Mouse (Mus musculus) heart, embryonic 15.5 days (tissue): ENCODE measurements around the gene Sbf1. TPM values are rescaled to one million over a fixed set of nuclear protein-coding genes. Genes with fewer than 3 reads are reported as not detected.

Experiments
- ATAC-seq: fragments of 200-750 bp; cut with Nextera tagmentation; replicated peaks from 2 replicates; pipeline ENCODE4 v1.8.0; 2017; ENCODE audit warnings: low read depth, moderate TSS enrichment; ENCODE audit not compliant: insufficient number of reproducible peaks, insufficient read depth, low FRiP score
- H3K27ac ChIP-seq: fragments of 300-500 bp; sonication (generic); 2 replicates; pipeline ENCODE4 v1.5.1; 2015; ENCODE audit warnings: mild to moderate bottlenecking, inconsistent platforms
- H3K27me3 ChIP-seq: fragments of 300-500 bp; sonication (generic); 2 replicates; pipeline ENCODE4 v1.6.1; 2015; ENCODE audit warnings: inconsistent platforms
- H3K36me3 ChIP-seq: fragments of 300-500 bp; sonication (generic); 2 replicates; pipeline ENCODE4 v1.6.1; 2015; ENCODE audit warnings: mild to moderate bottlenecking, inconsistent platforms
- H3K4me1 ChIP-seq: fragments of 300-500 bp; sonication (generic); replicated peaks from 2 replicates; pipeline ENCODE4 v1.6.1; 2015; ENCODE audit warnings: inconsistent platforms
- H3K4me2 ChIP-seq: fragments of 300-500 bp; sonication (generic); 2 replicates; pipeline ENCODE4 v1.6.1; 2015; ENCODE audit warnings: inconsistent platforms, mild to moderate bottlenecking, moderate library complexity
- H3K4me3 ChIP-seq: fragments of 300-500 bp; sonication (generic); 2 replicates; pipeline ENCODE4 v1.5.1; 2015; ENCODE audit warnings: mild to moderate bottlenecking, inconsistent platforms
- H3K9ac ChIP-seq: fragments of 300-500 bp; sonication (generic); 2 replicates; pipeline ENCODE4 v1.6.1; 2015; ENCODE audit warnings: mild to moderate bottlenecking, inconsistent platforms
- H3K9me3 ChIP-seq: fragments of 300-500 bp; sonication (generic); replicated peaks from 2 replicates; pipeline ENCODE4 v1.6.1; 2016; ENCODE audit warnings: inconsistent platforms
- WGBS: fragments of 180-500 bp; shearing (Covaris S2); methylation state at CpG from one replicate; pipeline ENCODE4 v1.1.7; 2015; ENCODE audit warnings: mixed read lengths; 5-methylcytosine and 5-hydroxymethylcytosine counted together
- polyA plus RNA-seq: library from polyadenylated mRNA; unstranded; fragments of >200 nt; fragmentation: Nextera tagmentation; extraction: Ambion mirVana; gene quantifications from 2 replicates; pipeline ENCODE4 v1.2.1, GENCODE M21; 2015

The Sbf1 gene
- polyA plus RNA-seq, 1 experiment from 2014 or later: 27.5 TPM

- no peaks in the 10 kb centered on the region for H3K27me3 ChIP-seq
- no peak overlapping the region for H3K4me3 ChIP-seq
- H3K27ac ChIP-seq: no peak overlapping the region
- no peaks in the 10 kb centered on the region for H3K4me1 ChIP-seq
- no peaks in the 10 kb centered on the region for H3K36me3 ChIP-seq
- no peak overlapping the region for H3K4me2 ChIP-seq
- no peak overlapping the region for H3K9ac ChIP-seq
- no peak for ATAC-seq
- H3K9me3 ChIP-seq: no peaks in the 10 kb centered on the region
- 76% methylated on average over 3 of the region's 3 CpGs for WGBS
These were observed 28.2 kb upstream of the Sbf1 start for GRCm38 (mm10) chr15:89343325-89343724.

DNA sequence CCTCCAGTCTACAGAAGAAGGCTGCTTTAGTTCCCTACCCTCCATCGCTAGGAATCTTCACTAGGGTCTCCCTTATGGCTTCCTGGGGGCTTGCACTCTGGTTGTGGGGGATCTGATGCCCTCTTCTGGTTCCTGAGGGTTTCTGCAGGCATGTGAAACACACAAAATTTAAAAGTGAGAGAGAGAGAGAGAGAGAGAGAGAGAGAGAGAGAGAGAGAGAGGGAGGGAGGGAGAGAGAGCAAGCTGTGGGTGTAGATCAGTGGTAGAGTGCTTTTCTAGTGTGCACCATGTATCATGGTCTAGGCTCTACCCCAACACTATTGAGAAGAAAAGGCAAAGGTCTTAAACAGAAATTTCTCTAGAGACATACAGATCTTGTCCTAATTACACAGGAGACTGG is 26.6 kb upstream of the Sbf1 start:
- no peaks in the 10 kb centered on the region for H3K9me3 ChIP-seq
- H3K27ac ChIP-seq: no peak overlapping the region
- H3K36me3 ChIP-seq: no peaks in the 10 kb centered on the region
- H3K4me3 ChIP-seq: no peak overlapping the region
- H3K27me3 ChIP-seq: no peaks in the 10 kb centered on the region
- WGBS: 44% methylated on average over 1 of the region's 1 CpGs
- H3K4me2 ChIP-seq: no peak overlapping the region
- no peak overlapping the region for H3K9ac ChIP-seq
- ATAC-seq: no peak
- no peaks in the 10 kb centered on the region for H3K4me1 ChIP-seq

DNA sequence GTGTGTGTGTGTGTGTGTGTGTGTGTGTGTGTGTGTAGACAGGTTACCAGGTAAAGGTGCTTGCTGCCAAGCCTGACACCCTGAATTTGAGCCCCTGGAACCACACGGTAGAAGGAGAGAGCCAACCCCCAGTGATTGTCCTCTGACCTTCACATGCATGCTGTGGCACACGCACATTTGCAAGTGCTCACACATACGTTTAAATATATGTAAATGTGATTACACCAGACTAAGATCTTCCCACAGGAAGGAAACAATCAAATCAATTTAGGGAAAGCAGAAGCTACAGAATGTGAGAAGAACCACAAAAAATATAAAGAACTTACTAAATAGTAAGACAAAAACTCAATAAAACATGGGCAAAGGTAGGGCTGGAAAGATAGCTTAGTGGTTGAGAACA is 25.0 kb upstream of the Sbf1 start:
- H3K9me3 ChIP-seq: no peaks in the 10 kb centered on the region
- ATAC-seq: no peak

DNA sequence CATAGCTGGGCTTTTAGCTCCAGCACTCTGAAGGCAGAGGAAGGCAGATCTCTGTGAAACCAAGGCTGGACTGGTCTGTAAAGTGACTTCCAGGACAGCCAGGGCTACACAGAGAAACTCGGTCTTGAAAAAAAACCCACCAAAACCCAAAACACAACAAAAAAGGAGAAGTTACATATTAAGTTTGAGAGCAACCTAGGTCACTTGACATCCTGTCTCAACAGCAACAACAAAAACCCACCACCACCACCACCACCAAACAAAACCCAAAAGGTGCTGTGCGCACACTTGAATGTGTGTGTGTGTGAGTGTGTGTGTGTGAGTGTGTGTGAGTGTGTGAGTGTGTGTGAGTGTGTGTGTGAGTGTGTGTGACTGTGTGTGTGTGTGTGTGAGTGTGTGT is 24.6 kb upstream of the Sbf1 start:
- WGBS: 67% methylated on average over 2 of the region's 2 CpGs
- H3K36me3 ChIP-seq: no peaks in the 10 kb centered on the region
- H3K27me3 ChIP-seq: no peaks in the 10 kb centered on the region
- no peaks in the 10 kb centered on the region for H3K4me1 ChIP-seq
- H3K4me2 ChIP-seq: no peak overlapping the region
- no peak overlapping the region for H3K27ac ChIP-seq
- ATAC-seq: no peak
- H3K4me3 ChIP-seq: no peak overlapping the region
- H3K9me3 ChIP-seq: no peaks in the 10 kb centered on the region
- no peak overlapping the region for H3K9ac ChIP-seq

More for the DNA sequence above, 25.0 kb upstream of the Sbf1 start:
- no peak overlapping the region for H3K9ac ChIP-seq
- WGBS: 70% methylated on average over 3 of the region's 3 CpGs
- no peak overlapping the region for H3K27ac ChIP-seq
- no peak overlapping the region for H3K4me2 ChIP-seq
- no peak overlapping the region for H3K4me3 ChIP-seq
- no peaks in the 10 kb centered on the region for H3K4me1 ChIP-seq
- no peaks in the 10 kb centered on the region for H3K27me3 ChIP-seq
- no peaks in the 10 kb centered on the region for H3K36me3 ChIP-seq

- Histone ChIP-seq H3K4me3 (no peak overlapping the region), H3K27ac (no peak overlapping the region)
- 84% methylated on average over 14 of the region's 14 CpGs for WGBS
These were observed 21.3 kb upstream of the Sbf1 start for GRCm38 (mm10) chr15:89336422-89336821.

DNA sequence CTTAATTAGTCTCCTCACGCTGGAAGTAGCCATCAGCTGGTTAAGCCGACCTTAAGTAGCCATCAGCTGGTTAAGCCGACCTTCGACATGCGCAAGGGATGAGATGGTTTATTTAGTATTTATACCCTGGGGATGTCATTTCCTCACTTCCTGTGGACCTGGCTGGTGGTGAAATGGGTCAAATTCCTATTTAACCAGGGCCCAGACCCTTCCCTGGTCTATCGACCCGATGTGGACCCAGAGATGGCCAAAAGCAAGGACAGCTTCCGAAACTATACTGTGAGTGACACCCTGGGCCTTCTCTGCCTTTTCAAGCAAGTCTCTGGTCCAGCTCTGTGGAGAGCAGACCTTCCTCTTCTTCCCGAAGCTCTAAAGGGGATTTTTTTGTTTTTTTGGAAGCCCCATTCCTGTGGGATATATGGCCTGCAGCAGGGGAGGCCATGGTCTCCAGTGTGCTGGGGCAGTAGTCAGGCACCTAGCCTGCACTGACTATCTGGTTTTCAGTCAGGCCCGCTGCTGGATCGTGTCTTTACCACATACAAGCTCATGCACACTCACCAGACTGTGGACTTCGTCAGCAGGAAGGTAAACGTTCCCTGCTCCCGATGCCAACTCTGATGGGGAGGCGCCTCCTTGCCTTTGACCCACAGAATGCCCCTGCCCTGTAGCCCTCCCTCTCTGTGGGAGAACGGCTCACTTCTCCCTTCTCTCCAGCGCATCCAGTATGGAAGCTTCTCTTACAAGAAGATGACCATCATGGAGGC is 19.8 kb upstream of the Sbf1 start:
- no peaks in the 10 kb centered on the region for H3K27me3 ChIP-seq
- no peak overlapping the region for H3K27ac ChIP-seq
- H3K4me3 ChIP-seq: no peak overlapping the region
- H3K9ac ChIP-seq: no peak overlapping the region
- H3K4me2 ChIP-seq: no peak overlapping the region
- H3K4me1 ChIP-seq: no peaks in the 10 kb centered on the region
- no peaks in the 10 kb centered on the region for H3K9me3 ChIP-seq
- 81% methylated on average over 17 of the region's 17 CpGs for WGBS
- no peak for ATAC-seq
- H3K36me3 ChIP-seq: no peaks in the 10 kb centered on the region

More at GRCm38 (mm10) chr15:89336422-89336821, 21.3 kb upstream of the Sbf1 start:
- no peak for ATAC-seq
- no peak overlapping the region for H3K9ac ChIP-seq
- H3K27me3 ChIP-seq: no peaks in the 10 kb centered on the region
- no peak overlapping the region for H3K4me2 ChIP-seq
- no peaks in the 10 kb centered on the region for H3K36me3 ChIP-seq
- no peaks in the 10 kb centered on the region for H3K9me3 ChIP-seq
- H3K4me1 ChIP-seq: no peaks in the 10 kb centered on the region

DNA sequence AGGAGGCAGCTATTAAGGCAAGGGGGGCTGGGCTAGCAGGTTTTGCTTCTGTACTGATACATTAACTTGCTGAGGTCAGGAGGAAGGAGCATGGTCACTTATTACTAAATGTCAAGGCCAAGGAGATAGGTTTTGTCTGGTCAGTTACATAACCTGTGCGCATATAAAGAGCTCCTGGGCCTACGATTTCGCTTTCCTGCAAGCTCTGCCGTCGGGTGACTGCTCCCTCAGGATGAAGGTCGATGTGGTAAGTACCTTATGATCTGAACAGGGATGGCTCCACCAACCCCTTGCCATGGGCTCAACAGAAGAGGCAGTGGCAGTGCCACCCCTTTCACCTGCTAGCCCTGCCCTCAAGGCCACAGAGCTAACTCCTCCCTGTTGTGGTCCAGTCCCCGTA is 19.2 kb upstream of the Sbf1 start, which contains the start of gene Miox:
Gene Miox (plus strand): TSS at position 128 of the 400 bp plus-strand sequence.
- H3K36me3 ChIP-seq: no peaks in the 10 kb centered on the region
- no peak within 1 kb of the TSS for H3K4me2 ChIP-seq
- no peak within 1 kb of the TSS for H3K27ac ChIP-seq
- H3K4me3 ChIP-seq: no peak within 1 kb of the TSS
- H3K27me3 ChIP-seq: no peaks in the 10 kb centered on the region
- WGBS: 79% methylated on average over 7 of the region's 7 CpGs
- H3K9ac ChIP-seq: no peak within 1 kb of the TSS
- no peaks in the 10 kb centered on the region for H3K4me1 ChIP-seq
- H3K9me3 ChIP-seq: no peaks in the 10 kb centered on the region
- no peak for ATAC-seq

- H3K27me3 ChIP-seq: peaks cover 24% of the 10 kb centered on the region
- H3K27ac ChIP-seq: no peak overlapping the region
- no peak for ATAC-seq
- no peaks in the 10 kb centered on the region for H3K36me3 ChIP-seq
- no peak overlapping the region for H3K4me3 ChIP-seq
- H3K9ac ChIP-seq: no peak overlapping the region
- no peaks in the 10 kb centered on the region for H3K9me3 ChIP-seq
- H3K4me2 ChIP-seq: no peak overlapping the region
- WGBS: 52% methylated on average over 5 of the region's 5 CpGs
- peaks cover 7% of the 10 kb centered on the region; the same call in 1 of the 2 replicates for H3K4me1 ChIP-seq
These were observed 11.3 kb upstream of the Sbf1 start for GRCm38 (mm10) chr15:89326441-89326840.

DNA sequence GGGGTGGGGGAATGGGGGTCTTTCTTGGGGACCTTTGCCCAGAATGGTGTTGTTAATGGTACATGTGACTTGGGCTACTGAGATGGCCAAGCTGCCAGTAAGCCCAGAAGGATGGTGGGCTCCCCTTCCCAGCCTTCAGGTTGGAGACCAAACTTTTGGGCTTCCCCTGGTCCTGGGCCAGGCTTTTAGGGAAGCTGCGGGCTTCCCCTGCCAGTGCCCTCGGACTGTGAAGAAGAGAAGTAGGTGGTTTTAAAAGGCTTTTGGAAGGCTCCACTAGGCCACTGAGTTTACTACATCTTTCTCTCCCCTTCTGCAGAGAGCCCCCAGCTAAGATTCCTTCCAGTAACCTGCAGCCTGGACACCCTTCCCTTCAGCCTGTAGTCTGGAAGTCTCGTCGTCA is 8.5 kb upstream of the Sbf1 start:
- ATAC-seq: no peak
- Histone ChIP-seq H3K4me2 (no peak overlapping the region), H3K4me3 (no peak overlapping the region)

GRCm38 (mm10) chr15:89322670-89323522 is 7.8 kb upstream of the Sbf1 start, which contains the start of gene Adm2:
TSS of gene Adm2 (plus strand) at chr15:89322720.
- WGBS: 5% methylated on average over 26 of the region's 26 CpGs
- peaks cover 7% of the 10 kb centered on the region; the same call in 1 of the 2 replicates for H3K4me1 ChIP-seq
- H3K4me3 ChIP-seq: peak within 1 kb of the TSS; percentile 34
- H3K36me3 ChIP-seq: no peaks in the 10 kb centered on the region
- H3K9me3 ChIP-seq: no peaks in the 10 kb centered on the region
- no peak within 1 kb of the TSS for H3K27ac ChIP-seq
- no peak for ATAC-seq
- peaks cover 28% of the 10 kb centered on the region for H3K27me3 ChIP-seq
- peak within 1 kb of the TSS; percentile 25 for H3K9ac ChIP-seq
- peak within 1 kb of the TSS; percentile 58 for H3K4me2 ChIP-seq

More for the DNA sequence above, 8.5 kb upstream of the Sbf1 start:
- Histone ChIP-seq H3K4me1 (peaks cover 7% of the 10 kb centered on the region; the same call in 1 of the 2 replicates), H3K36me3 (no peaks in the 10 kb centered on the region), H3K9me3 (no peaks in the 10 kb centered on the region), H3K9ac (no peak overlapping the region), H3K27me3 (peaks cover 28% of the 10 kb centered on the region), H3K27ac (no peak overlapping the region)
- 78% methylated on average over 4 of the region's 4 CpGs for WGBS

GRCm38 (mm10) chr15:89321264-89321663 is 6.2 kb upstream of the Sbf1 start:
- H3K9ac ChIP-seq: no peak overlapping the region
- H3K27ac ChIP-seq: no peak overlapping the region
- H3K27me3 ChIP-seq: peaks cover 28% of the 10 kb centered on the region
- H3K4me1 ChIP-seq: peaks cover 7% of the 10 kb centered on the region; the same call in 1 of the 2 replicates
- H3K4me3 ChIP-seq: no peak overlapping the region
- WGBS: 65% methylated on average over 8 of the region's 8 CpGs
- H3K36me3 ChIP-seq: no peaks in the 10 kb centered on the region
- no peaks in the 10 kb centered on the region for H3K9me3 ChIP-seq
- no peak overlapping the region for H3K4me2 ChIP-seq
- no peak for ATAC-seq
